Mouse (Mus musculus) hematopoietic stem cell, adult 5-6 weeks (primary cell): ENCODE results near the gene Gm11172. TPM values are rescaled to one million over a fixed set of nuclear protein-coding genes. Genes with fewer than 3 reads are reported as not detected.
"Not testable (repeated sequence)": the region's sequence is repeated elsewhere in the genome, so short reads cannot be mapped to it uniquely, and the experiment has no call there.

ENCODE experiments used
- ATAC-seq, 2 experiments: fragments of 125-278 bp in 1 of 2; replicated peaks in 1 of 2; 2 replicates each; pipeline ENCODE4 v1.8.0; 2016 to 2017; ENCODE audit warnings: inconsistent platforms in 2 of 2, mild to moderate bottlenecking in 2 of 2, moderate number of reproducible peaks in 2 of 2, low read depth in 1 of 2, moderate TSS enrichment in 1 of 2; ENCODE audit not compliant: low FRiP score in 2 of 2, poor library complexity in 2 of 2, severe bottlenecking in 2 of 2, insufficient read depth in 1 of 2, low TSS enrichment in 1 of 2
- total RNA-seq: library from RNA; stranded (forward); fragments of 172-1452, 232-1000 nt; gene quantifications from 2 replicates; pipeline ENCODE4 v1.2.3, GENCODE M21; 2017

The Gm11172 gene
- total RNA-seq, 1 experiment from 2014 or later = not detected

DNA sequence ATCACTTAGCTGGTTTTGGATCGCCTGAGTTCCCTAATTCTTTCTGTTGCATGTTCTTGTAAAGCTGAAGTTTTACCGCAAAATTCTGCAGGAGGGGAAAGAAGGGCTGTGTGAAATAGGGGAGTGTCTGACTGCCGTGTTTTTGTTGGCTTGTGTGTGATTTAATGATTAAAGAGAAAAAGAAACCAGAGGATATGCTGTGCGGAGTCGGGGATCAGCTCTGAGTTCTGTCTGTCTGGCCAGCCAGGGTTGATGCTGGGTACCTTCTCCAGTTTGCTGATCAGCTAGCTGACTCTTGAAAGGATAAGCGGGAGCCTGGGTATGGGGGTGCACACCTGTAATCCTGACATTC lies 31.6 kb downstream of the Gm11172 start:
- peak; percentile 17 to 30 for ATAC-seq

DNA sequence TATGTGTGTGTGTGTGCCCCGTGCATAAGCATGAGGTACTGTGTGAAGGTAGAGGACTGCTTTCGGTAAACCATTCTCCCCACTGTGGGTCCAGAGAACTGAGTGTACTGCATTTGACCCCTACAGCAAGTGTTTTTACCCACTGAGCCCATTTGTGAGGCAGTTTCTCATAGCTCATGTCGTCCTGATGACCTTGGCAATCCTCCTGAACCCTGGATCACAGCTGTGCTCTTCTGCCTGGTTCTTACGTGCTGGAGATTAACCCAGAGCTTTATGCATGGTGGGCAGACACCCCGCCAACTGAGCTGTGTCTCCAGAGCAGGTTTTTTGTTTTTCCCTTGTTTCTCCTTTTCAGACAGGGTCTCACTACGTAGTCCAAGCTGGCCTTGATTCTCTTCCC lies 33.2 kb downstream of the Gm11172 start:
- no peak for ATAC-seq

GRCm38 (mm10) chr16:10846503-10846902 lies 33.8 kb downstream of the Gm11172 start:
- peak; percentile 61 to 67 for ATAC-seq

GRCm38 (mm10) chr16:10849965-10850861 lies 37.5 kb downstream of the Gm11172 start:
- no peak for ATAC-seq

GRCm38 (mm10) chr16:10850905-10851304 lies 38.2 kb downstream of the Gm11172 start:
- ATAC-seq = no peak

DNA sequence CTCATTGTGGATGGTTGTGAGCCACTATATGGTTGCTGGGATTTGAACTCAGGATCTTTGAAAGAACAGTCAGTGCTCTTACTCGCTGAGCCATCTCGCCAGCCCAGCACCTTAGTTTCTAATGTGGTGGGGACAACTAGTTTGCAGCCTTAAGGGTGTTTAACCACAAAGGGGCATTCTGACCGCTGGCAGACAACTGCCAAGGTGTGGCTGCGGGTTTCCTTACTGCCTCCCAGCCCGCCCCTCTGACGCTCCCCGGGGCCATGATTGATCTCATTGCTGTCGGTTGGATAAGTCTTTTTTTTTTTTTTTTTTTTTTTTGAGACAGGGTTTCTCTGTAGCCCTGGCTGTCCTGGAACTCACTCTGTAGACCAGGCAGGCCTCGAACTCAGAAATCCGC lies 39.5 kb downstream of the Gm11172 start:
- not testable (repeated sequence) for ATAC-seq

DNA sequence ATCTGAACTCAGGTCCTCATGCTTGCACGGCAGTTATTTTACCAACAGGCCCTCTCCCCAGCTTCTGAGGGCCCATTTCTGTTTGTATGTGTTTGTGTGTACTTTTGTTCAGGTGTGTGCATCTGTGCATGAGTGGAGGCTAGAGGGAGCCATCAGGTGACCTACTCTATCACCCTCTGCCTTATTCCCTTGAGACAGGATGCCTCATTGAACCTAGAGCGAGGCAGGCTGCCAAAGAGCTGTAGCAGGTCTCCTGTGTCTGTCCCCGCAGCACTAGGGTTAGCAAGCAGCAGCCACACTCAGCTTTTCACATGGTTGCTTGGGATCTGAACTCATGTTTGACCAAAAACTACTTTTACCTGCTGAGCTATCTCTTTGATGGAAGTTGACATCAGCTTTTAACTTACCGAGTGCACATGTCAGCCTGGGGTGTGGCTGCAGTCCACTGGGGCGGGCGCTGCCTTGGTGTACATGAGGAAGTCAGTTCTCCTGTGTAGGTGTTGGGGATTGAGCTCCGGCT lies 47.1 kb downstream of the Gm11172 start:
- ATAC-seq = no peak

GRCm38 (mm10) chr16:10861408-10861807 lies 48.7 kb downstream of the Gm11172 start:
- no peak for ATAC-seq

Other genes with a start within 250 kb of the Gm11172 start
- gene Socs1, start 27.4 kb upstream of the Gm11172 start, total RNA-seq = 2.6 and 2.7 TPM in 2 replicates
- gene Tnp2, start 24.3 kb upstream of the Gm11172 start, total RNA-seq = not detected in 2 replicates
- gene Prm3, start 22.0 kb upstream of the Gm11172 start, total RNA-seq = not detected in 2 replicates
- not detected in 2 replicates for gene Prm2, start 16.8 kb upstream of the Gm11172 start, total RNA-seq
- gene Prm1, start 7.1 kb upstream of the Gm11172 start, total RNA-seq = not detected in 2 replicates
- 8.0 and 8.6 TPM in 2 replicates for gene Rmi2, start 22.1 kb downstream of the Gm11172 start, total RNA-seq
- gene Snn, start 248.0 kb downstream of the Gm11172 start, total RNA-seq = 22.7 and 42.1 TPM in 2 replicates